Mouse (Mus musculus): ENCODE results near the gene Timeless. TPM values are rescaled to one million over a fixed set of nuclear protein-coding genes. Genes with fewer than 3 reads are reported as not detected.
"Not testable (repeated sequence)": the region's sequence is repeated elsewhere in the genome, so short reads cannot be mapped to it uniquely, and the experiment has no call there.

Gene Timeless
- polyA plus RNA-seq, 1 experiment from 2014 or later = 17.8 TPM

- Histone ChIP-seq H3K36me3 (replicated peaks) (peaks cover 8% of the 10 kb centered on the region; the same call in 1 of the 2 replicates), H3K4me3 (no peak overlapping the region), H3K9me3 (no peaks in the 10 kb centered on the region), H3K4me2 (no peak overlapping the region), H3K27me3 (replicated peaks) (no peaks in the 10 kb centered on the region), H3K4me1 (0 out of 2 replicates have a peak, but pooled peaks cover 6% of the 10 kb centered on the region), H3K9ac (no peak overlapping the region), H3K27ac (no peak overlapping the region)
- WGBS = 92% methylated on average over 18 of the region's 18 CpGs
- ATAC-seq (replicated peaks) = no peak
These were observed 8.3 kb downstream of the Timeless start for GRCm38 (mm10) chr10:128240131-128240530.

DNA sequence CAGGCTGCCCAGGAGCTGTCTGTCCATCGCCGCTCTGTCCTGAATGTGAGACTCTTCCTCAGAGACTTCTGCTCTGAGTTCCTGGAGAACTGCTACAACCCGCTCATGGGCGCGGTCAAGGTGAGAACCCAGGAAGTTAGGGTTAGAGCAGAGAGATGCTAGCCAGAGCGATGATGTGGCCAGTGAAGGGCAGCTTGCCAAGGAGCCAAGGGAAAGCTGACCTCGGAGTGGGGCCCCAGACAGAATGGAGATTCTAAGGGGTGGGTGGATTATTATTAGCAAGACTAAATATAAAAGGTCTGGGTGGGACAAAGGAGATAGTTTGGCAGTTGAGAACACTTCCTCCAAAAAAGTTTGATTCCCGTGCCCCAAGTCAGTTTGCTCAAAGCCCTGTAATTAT lies 11.4 kb downstream of the Timeless start:
- peaks cover 9% of the 10 kb centered on the region; the same call in 1 of the 2 replicates for H3K36me3 ChIP-seq (replicated peaks)
- no peak overlapping the region for H3K4me3 ChIP-seq
- no peaks in the 10 kb centered on the region for H3K27me3 ChIP-seq (replicated peaks)
- H3K4me1 ChIP-seq = 0 out of 2 replicates have a peak, but pooled peaks cover 2% of the 10 kb centered on the region
- no peak overlapping the region for H3K27ac ChIP-seq
- H3K4me2 ChIP-seq = no peak overlapping the region
- 97% methylated on average over 8 of the region's 8 CpGs for WGBS
- H3K9me3 ChIP-seq = no peaks in the 10 kb centered on the region
- ATAC-seq (replicated peaks) = no peak
- no peak overlapping the region for H3K9ac ChIP-seq

DNA sequence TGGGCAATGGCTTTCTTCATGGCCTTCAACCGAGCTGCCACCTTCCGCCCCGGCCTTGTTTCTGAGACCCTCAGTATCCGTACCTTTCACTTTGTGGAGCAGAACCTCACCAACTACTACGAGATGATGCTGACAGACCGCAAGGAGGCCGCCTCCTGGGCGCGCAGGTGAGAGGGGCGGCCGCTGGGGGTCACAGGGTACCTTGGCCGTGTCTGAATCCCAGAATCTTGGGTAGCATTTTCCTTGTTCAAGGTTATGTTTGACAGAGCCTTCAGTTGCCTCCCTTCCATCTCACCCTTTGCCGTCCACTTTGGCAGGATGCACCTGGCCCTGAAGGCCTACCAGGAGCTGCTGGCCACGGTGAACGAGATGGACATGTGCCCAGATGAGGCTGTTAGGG lies 12.3 kb downstream of the Timeless start:
- WGBS = 96% methylated on average over 15 of the region's 15 CpGs
- no peak overlapping the region for H3K27ac ChIP-seq
- ATAC-seq (replicated peaks) = no peak
- H3K9ac ChIP-seq = no peak overlapping the region
- no peaks in the 10 kb centered on the region for H3K4me1 ChIP-seq
- no peak overlapping the region for H3K4me2 ChIP-seq
- H3K4me3 ChIP-seq = no peak overlapping the region
- no peaks in the 10 kb centered on the region for H3K27me3 ChIP-seq (replicated peaks)
- no peaks in the 10 kb centered on the region for H3K9me3 ChIP-seq
- peaks cover 13% of the 10 kb centered on the region; the same call in 1 of the 2 replicates for H3K36me3 ChIP-seq (replicated peaks)

DNA sequence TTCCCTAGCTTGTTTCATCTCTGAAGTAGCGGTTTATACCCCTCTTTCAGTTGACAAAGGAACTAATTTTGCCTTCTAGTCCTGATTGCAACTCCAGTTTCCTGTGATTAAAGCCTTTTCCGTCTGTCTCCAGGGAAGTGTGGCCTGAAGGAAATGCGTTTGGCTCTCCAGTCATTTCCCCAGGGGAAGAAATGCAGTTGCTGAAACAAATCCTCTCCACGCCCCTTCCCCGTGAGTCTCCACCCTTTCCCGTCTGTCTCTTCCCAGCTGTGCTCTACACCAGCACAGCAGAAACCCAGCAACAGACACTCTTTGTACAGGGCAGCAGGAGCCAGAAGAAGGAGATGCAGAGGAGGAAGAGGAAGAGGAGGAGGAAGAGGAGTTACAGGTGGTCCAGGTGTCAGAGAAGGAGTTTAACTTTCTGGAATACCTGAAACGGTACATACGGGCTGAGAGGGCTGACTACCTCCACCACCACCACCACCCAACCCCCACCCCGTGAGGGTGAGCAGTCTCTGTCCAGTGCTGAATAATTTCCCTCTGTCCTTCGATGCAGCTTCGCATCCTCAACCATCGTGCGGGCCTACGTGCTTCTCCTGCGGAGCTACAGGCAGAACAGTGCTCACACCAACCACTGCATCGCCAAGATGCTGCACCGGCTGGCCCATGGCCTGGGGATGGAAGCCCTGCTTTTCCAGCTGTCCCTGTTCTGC lies 15.3 kb downstream of the Timeless start:
- H3K4me2 ChIP-seq = no peak overlapping the region
- peaks cover 10% of the 10 kb centered on the region for H3K36me3 ChIP-seq (replicated peaks)
- H3K9me3 ChIP-seq = no peaks in the 10 kb centered on the region
- H3K27ac ChIP-seq = no peak overlapping the region
- no peaks in the 10 kb centered on the region for H3K27me3 ChIP-seq (replicated peaks)
- no peak for ATAC-seq (replicated peaks)
- H3K4me1 ChIP-seq = no peaks in the 10 kb centered on the region
- no peak overlapping the region for H3K9ac ChIP-seq
- 84% methylated on average over 17 of the region's 17 CpGs for WGBS
- no peak overlapping the region for H3K4me3 ChIP-seq

- Histone ChIP-seq H3K27me3 (replicated peaks) (no peaks in the 10 kb centered on the region), H3K4me1 (no peaks in the 10 kb centered on the region), H3K27ac (no peak overlapping the region), H3K4me3 (no peak overlapping the region), H3K9me3 (no peaks in the 10 kb centered on the region), H3K9ac (no peak overlapping the region), H3K4me2 (no peak overlapping the region), H3K36me3 (replicated peaks) (peaks cover 5% of the 10 kb centered on the region; the same call in 1 of the 2 replicates)
- no peak for ATAC-seq (replicated peaks)
- 95% methylated on average over 13 of the region's 13 CpGs for WGBS
These were observed 18.7 kb downstream of the Timeless start for GRCm38 (mm10) chr10:128250565-128250964.

DNA sequence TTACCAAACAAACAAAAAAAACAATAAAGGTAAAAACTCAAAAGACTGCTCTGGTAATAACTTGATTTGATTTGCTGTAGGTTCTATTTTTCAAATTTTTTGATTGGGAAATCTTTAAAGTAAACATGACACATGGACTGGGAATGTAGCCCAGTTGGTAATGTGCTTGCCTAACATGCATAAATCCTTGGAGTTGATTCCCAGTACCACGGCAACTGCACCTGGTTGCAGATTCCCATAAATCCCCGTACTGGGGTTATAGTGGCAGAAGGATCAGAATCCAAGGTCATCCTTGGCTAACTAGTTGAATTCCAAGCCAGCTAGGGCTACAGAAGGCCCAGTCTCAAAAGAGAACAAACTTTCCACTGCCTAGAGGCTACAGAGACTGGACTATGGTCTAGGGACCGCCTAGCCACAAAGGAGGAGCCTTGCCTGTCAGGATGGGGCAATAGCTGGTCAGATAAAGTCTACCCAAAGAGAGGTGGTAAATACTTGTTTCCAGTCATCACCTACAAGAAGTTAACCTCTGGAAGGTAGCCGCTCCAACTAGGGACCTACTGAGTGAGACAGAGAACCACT lies 21.9 kb downstream of the Timeless start, which contains the start of gene Apon:
Gene Apon (plus strand): TSS at position 420 of the 579 bp plus-strand sequence.
- Histone ChIP-seq H3K4me3 (no peak within 1 kb of the TSS), H3K4me1 (no peaks in the 10 kb centered on the region), H3K4me2 (no peak within 1 kb of the TSS), H3K27ac (no peak within 1 kb of the TSS), H3K9me3 (no peaks in the 10 kb centered on the region), H3K27me3 (replicated peaks) (no peaks in the 10 kb centered on the region), H3K36me3 (replicated peaks) (no peaks in the 10 kb centered on the region; the same call in 1 of the 2 replicates), H3K9ac (no peak within 1 kb of the TSS)
- WGBS = 93% methylated on average over 4 of the region's 4 CpGs
- ATAC-seq (replicated peaks) = no peak

GRCm38 (mm10) chr10:128255925-128256324 lies 24.1 kb downstream of the Timeless start:
- ATAC-seq (replicated peaks) = no peak
- no peaks in the 10 kb centered on the region; the same call in 1 of the 2 replicates for H3K36me3 ChIP-seq (replicated peaks)
- no peak overlapping the region for H3K9ac ChIP-seq
- no peak overlapping the region for H3K4me2 ChIP-seq
- H3K4me1 ChIP-seq = no peaks in the 10 kb centered on the region
- no peaks in the 10 kb centered on the region for H3K9me3 ChIP-seq
- no peak overlapping the region for H3K4me3 ChIP-seq
- no peak overlapping the region for H3K27ac ChIP-seq
- 86% methylated on average over 8 of the region's 8 CpGs for WGBS
- no peaks in the 10 kb centered on the region for H3K27me3 ChIP-seq (replicated peaks)

GRCm38 (mm10) chr10:128256328-128256727 lies 24.5 kb downstream of the Timeless start:
- no peak overlapping the region for H3K9ac ChIP-seq
- 90% methylated on average over 8 of the region's 8 CpGs for WGBS
- H3K4me1 ChIP-seq = no peaks in the 10 kb centered on the region
- no peaks in the 10 kb centered on the region; the same call in 1 of the 2 replicates for H3K36me3 ChIP-seq (replicated peaks)
- H3K4me3 ChIP-seq = no peak overlapping the region
- no peak overlapping the region for H3K4me2 ChIP-seq
- ATAC-seq (replicated peaks) = no peak
- H3K9me3 ChIP-seq = no peaks in the 10 kb centered on the region
- H3K27me3 ChIP-seq (replicated peaks) = no peaks in the 10 kb centered on the region
- no peak overlapping the region for H3K27ac ChIP-seq

DNA sequence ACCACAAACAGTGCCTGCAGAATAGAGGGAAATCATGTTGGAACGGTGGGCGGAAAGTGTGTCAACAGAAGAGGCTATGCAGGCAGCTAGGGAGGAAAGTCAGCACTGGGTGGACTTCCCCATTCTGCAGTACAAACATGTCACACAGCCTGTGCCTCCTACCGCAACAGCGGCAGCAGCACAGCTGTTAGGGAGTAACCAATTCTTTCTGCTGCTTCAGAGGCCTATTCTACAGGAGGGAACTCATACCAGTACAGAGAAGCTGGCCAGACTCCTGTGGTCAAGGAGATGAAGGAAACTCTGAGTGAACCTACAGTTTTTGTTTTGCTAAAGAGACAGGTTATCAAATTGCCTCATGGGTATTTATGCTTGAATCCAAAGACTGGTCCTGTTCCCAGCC lies 27.1 kb downstream of the Timeless start:
- WGBS = 85% methylated on average over 4 of the region's 4 CpGs

DNA sequence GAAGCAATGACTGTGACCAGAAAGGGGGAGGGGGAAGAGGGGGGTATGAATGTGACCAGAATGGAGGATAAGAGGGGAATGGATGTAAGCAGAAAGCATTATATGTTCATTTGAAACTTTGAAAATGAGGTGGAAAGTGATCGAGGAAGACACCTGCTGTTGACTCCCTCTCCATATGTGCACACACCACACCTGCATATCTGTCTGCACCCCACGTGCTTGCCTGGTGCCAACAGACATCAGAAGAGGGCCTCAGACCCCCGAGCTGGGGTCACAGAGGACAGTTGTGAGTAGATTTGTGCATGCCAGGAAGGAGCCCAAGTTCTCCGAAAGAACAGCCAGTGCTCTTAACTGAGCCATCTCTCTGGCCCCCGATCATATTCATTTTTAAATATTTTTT lies 28.1 kb downstream of the Timeless start:
- ATAC-seq (replicated peaks) = no peak
- Histone ChIP-seq H3K4me3 (no peak overlapping the region), H3K4me1 (no peaks in the 10 kb centered on the region), H3K27ac (no peak overlapping the region), H3K36me3 (replicated peaks) (no peaks in the 10 kb centered on the region), H3K9me3 (no peaks in the 10 kb centered on the region), H3K4me2 (no peak overlapping the region), H3K9ac (no peak overlapping the region), H3K27me3 (replicated peaks) (no peaks in the 10 kb centered on the region)
- WGBS = 87% methylated on average over 5 of the region's 5 CpGs

More for the DNA sequence above, 27.1 kb downstream of the Timeless start:
- no peak for ATAC-seq (replicated peaks)
- H3K4me1 ChIP-seq = no peaks in the 10 kb centered on the region
- no peak overlapping the region for H3K27ac ChIP-seq
- no peak overlapping the region for H3K4me3 ChIP-seq
- H3K9me3 ChIP-seq = no peaks in the 10 kb centered on the region
- H3K27me3 ChIP-seq (replicated peaks) = no peaks in the 10 kb centered on the region
- H3K36me3 ChIP-seq (replicated peaks) = no peaks in the 10 kb centered on the region
- H3K4me2 ChIP-seq = no peak overlapping the region
- no peak overlapping the region for H3K9ac ChIP-seq

GRCm38 (mm10) chr10:128260376-128260775 lies 28.5 kb downstream of the Timeless start:
- H3K36me3 ChIP-seq (replicated peaks); ATAC-seq (replicated peaks); H3K9me3 ChIP-seq; H3K4me2 ChIP-seq; H3K9ac ChIP-seq; H3K4me1 ChIP-seq; H3K27ac ChIP-seq; H3K4me3 ChIP-seq; H3K27me3 ChIP-seq (replicated peaks): not testable (repeated sequence)
- WGBS = 88% methylated on average over 7 of the region's 7 CpGs

DNA sequence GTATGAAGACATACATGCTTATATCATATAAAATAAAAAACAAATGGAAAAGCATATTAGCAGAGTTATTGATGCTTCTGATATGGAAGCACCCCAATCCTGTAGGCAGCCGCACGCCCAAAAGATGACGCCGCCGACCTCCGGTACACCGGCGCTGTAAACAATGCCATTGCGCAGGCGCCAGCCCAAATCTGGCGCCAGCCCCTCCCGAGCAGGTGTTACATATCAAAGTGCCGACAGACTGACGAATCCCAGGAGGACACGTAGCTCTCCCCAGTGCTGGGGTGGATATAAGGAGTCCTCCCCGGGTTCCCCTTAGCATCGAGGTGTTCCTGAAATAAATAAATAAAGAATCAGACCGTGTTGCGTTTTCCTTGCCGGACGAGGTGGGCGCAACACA lies 30.4 kb downstream of the Timeless start:
- H3K4me3 ChIP-seq = no peak overlapping the region
- no peaks in the 10 kb centered on the region for H3K4me1 ChIP-seq
- H3K27me3 ChIP-seq (replicated peaks) = no peaks in the 10 kb centered on the region
- no peaks in the 10 kb centered on the region for H3K9me3 ChIP-seq
- ATAC-seq (replicated peaks) = no peak
- H3K36me3 ChIP-seq (replicated peaks) = no peaks in the 10 kb centered on the region
- WGBS = 77% methylated on average over 22 of the region's 22 CpGs
- H3K27ac ChIP-seq = no peak overlapping the region
- no peak overlapping the region for H3K9ac ChIP-seq
- no peak overlapping the region for H3K4me2 ChIP-seq

Data from midbrain, embryonic 15.5 days (tissue).